Mouse (Mus musculus) kidney, adult 2 months (tissue): ENCODE measurements around the gene Six6. TPM values are rescaled to one million over a fixed set of nuclear protein-coding genes. Genes with fewer than 3 reads are reported as not detected.

Experiments
- DNase-seq: peaks from one replicate; pipeline ENCODE4 v3.0.0; 2021
- H3K27ac ChIP-seq: fragments of 200-500 bp; 2 replicates; pipeline ENCODE4 v1.5.1; 2012; ENCODE audit warnings: low read depth, low read length, control low read depth, inconsistent platforms; ENCODE audit not compliant: insufficient read depth
- H3K27me3 ChIP-seq: fragments of 200-500 bp; replicated peaks from 2 replicates; pipeline ENCODE4 v1.6.1; 2012; ENCODE audit warnings: mild to moderate bottlenecking, moderate library complexity, low read length, inconsistent platforms; ENCODE audit not compliant: control insufficient read depth, insufficient read depth
- H3K36me3 ChIP-seq: fragments of 200-500 bp; 2 replicates; pipeline ENCODE4 v1.6.1; 2012; ENCODE audit warnings: mild to moderate bottlenecking, moderate library complexity, low read length, inconsistent platforms; ENCODE audit not compliant: control insufficient read depth, insufficient read depth
- H3K4me1 ChIP-seq: fragments of 200-500 bp; 2 replicates; pipeline ENCODE4 v1.6.1; 2011; ENCODE audit warnings: low read length; ENCODE audit not compliant: control insufficient read depth, insufficient read depth
- H3K4me3 ChIP-seq: fragments of 200-500 bp; 2 replicates; pipeline ENCODE4 v1.5.1; 2011; ENCODE audit warnings: mild to moderate bottlenecking, low read depth, low read length, control low read depth; ENCODE audit not compliant: insufficient read depth
- CTCF ChIP-seq: fragments of 200-500 bp; conservative IDR thresholded peaks from 2 replicates; pipeline ENCODE4 v1.5.1; 2011; ENCODE audit warnings: low read depth, mild to moderate bottlenecking, control low read depth, low read length, moderate library complexity, mixed read lengths; ENCODE audit not compliant: insufficient read depth, insufficient read length
- POLR2A ChIP-seq: fragments of 200-500 bp; IDR thresholded peaks from one replicate; pipeline ENCODE4 v1.6.1; 2011; ENCODE audit warnings: low read depth, low read length, control low read depth
- WGBS: fragments of 180-500 bp; shearing (Covaris S2); methylation state at CpG from one replicate; pipeline ENCODE4 v1.1.7; 2018; 5-methylcytosine and 5-hydroxymethylcytosine counted together
- polyA plus RNA-seq: library from polyadenylated mRNA; depleted of rRNA; stranded (reverse); fragments of >200 nt; gene quantifications from 2 replicates; pipeline ENCODE4 v1.2.3, GENCODE M21; 2012

The Six6 gene
- polyA plus RNA-seq, 1 experiment = not detected

DNA sequence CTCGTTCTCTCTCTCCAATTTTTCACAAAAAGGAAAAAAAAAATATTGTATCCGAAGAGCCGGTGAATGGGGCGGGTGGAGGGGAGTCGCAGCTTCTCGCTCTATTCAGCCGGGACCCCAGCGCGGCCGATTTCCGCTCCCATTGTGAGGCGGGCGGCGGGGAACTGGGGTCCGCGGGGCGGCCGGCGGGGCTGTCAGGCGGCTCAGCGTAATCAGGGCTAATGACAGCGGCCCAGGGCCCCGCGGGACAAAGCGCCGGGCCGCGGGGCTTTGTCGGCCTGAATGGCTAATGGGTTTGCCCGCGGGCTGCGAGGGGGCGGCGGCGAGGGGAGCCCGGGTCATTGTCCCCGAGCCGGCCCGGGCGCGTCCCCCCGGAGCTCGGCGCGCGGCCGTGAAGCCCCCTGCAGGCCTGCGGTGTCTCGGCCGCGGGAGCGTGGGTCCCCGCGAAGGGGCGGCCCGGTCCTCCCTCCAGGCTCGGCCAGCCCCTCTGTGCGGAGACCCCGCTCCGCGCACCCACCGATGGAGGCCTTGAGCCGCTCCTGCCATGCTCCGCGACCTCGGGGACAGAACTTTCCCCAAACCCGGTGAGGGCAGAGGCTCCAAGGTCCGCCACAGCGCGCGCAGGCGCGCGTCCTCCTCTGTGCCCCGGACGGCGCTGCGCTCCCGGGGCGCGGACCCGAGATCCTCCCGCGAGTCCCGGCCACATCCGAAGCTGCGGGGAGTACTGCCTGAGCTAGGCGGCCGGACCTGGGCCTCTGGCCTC, 5.8 kb downstream of the Six6 start:
- 2% methylated on average over 89 of the region's 89 CpGs for WGBS
- H3K4me1 ChIP-seq = no peaks in the 10 kb centered on the region
- no peak overlapping the region for H3K4me3 ChIP-seq
- H3K27me3 ChIP-seq = peaks cover 20% of the 10 kb centered on the region
- H3K36me3 ChIP-seq = no peaks in the 10 kb centered on the region
- TF ChIP-seq POLR2A = no peak
- no peak for TF ChIP-seq CTCF
- no peak for DNase-seq
- no peak overlapping the region for H3K27ac ChIP-seq

DNA sequence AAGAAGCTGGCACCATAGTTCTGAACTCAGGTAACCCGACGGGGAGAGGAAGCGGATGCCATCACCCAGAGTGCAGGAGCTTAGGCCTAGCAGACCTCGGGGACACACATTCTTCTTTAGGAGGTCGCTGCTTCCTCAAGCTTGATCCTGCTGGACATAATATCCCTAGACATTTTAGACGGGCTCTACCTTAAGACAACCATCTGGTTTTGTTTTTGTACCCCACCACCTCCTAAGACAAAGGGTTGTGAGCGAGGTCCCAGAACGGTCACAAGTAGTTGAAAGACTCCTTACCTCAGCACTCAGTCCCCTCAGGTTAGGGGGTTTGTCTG, 6.3 kb downstream of the Six6 start:
- no peak for TF ChIP-seq POLR2A
- TF ChIP-seq CTCF = no peak
- Histone ChIP-seq H3K27me3 (peaks cover 20% of the 10 kb centered on the region), H3K4me1 (no peaks in the 10 kb centered on the region), H3K36me3 (no peaks in the 10 kb centered on the region), H3K27ac (no peak overlapping the region), H3K4me3 (no peak overlapping the region)
- no peak for DNase-seq
- 11% methylated on average over 8 of the region's 8 CpGs for WGBS

DNA sequence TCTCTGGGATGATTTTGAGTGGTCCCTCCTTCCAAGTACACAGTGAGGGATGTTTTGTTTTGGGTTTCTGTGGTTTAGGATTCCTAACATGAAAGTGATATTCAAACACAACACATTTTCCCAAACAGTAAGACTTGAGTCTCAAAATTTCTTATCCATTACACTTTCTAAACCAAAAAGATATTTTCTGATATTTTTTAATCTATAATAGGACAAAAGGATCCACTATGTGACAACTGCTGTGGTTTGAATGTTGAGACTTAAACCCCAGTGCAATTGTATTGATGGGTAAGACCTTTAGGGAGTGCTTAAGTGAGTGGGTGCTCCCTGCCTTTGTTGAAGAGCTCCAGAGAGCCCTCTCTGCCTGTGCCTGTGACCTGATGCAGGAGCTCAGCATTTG, 7.1 kb downstream of the Six6 start:
- no peak overlapping the region for H3K27ac ChIP-seq
- H3K4me3 ChIP-seq = no peak overlapping the region
- H3K27me3 ChIP-seq = peaks cover 15% of the 10 kb centered on the region
- no peaks in the 10 kb centered on the region for H3K36me3 ChIP-seq
- no peak for DNase-seq
- no peaks in the 10 kb centered on the region for H3K4me1 ChIP-seq
- no peak for TF ChIP-seq POLR2A
- no peak for TF ChIP-seq CTCF

DNA sequence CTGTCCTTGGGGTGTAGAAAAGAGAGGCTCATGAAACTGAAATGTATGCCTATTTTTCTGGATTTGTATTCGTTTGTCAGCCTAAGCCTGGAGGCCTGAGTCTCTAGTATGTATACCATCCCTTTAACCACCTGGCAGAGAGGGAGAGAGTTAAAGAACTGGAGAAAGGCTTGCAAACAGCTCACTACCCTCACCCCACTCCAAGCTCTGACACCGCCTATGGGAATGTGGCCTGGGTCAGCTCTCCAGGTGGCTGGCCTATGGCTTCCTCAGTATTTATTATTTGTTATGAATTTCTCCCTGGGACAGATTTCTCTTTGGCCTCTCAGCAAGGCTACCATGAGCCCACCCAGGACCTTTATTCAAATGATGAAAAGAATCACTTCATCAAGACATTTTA, 7.6 kb downstream of the Six6 start:
- Histone ChIP-seq H3K27me3 (peaks cover 15% of the 10 kb centered on the region), H3K27ac (no peak overlapping the region), H3K36me3 (no peaks in the 10 kb centered on the region), H3K4me1 (no peaks in the 10 kb centered on the region), H3K4me3 (no peak overlapping the region)
- no peak for DNase-seq
- 28% methylated on average over 2 of the region's 2 CpGs for whole genome bisulfite sequencing
- TF ChIP-seq POLR2A = no peak
- no peak for TF ChIP-seq CTCF

DNA sequence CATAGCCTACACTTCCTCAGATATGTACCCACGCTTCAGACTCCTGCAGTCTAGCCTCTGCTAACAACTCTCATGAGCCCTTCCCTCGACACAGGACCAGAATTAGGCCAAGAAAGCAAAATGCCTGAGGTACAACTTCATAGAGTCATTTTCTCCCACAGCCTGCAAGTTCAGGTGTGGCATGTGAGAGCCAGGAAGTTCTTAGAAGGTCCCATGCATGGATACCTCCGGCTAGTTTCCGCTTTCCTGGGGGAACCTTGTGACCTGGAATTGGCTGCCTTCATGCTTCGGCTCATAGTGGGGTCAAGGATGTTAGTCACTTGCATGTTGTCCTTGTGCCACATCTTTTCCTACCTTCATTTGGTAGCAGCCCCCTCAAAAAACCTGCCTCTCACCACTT, 13.4 kb downstream of the Six6 start:
- 63% methylated on average over 5 of the region's 5 CpGs for WGBS
- Histone ChIP-seq H3K4me3 (no peak overlapping the region), H3K36me3 (no peaks in the 10 kb centered on the region), H3K27me3 (no peaks in the 10 kb centered on the region; the same call in 1 of the 2 replicates), H3K27ac (no peak overlapping the region), H3K4me1 (no peaks in the 10 kb centered on the region)
- no peak for TF ChIP-seq POLR2A
- DNase-seq = no peak

DNA sequence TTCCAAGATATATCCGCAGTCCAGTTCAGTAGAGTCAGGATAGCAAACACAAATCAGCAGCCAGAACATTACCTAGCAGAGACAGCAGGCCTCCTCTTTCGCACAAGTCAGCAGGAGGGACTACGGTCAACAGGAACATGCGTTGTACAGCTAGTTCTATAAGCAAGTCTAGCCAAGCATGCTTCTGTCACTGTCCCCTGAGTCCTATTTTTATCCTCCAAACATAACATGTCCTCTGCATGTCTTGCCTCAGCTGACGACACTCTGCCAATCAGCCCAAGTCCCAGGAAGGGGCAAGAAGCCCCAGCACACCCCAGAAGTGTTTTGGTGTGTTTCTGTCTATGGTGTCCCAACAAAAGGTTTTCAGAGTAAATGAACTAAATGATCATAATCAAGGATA, 14.2 kb downstream of the Six6 start:
- no peak overlapping the region for H3K4me3 ChIP-seq
- H3K36me3 ChIP-seq = no peaks in the 10 kb centered on the region
- no peaks in the 10 kb centered on the region for H3K4me1 ChIP-seq
- no peak for DNase-seq
- no peaks in the 10 kb centered on the region; the same call in 1 of the 2 replicates for H3K27me3 ChIP-seq
- no peak overlapping the region for H3K27ac ChIP-seq
- WGBS = 84% methylated on average over 5 of the region's 5 CpGs
- TF ChIP-seq POLR2A (no peak), CTCF (no peak)

DNA sequence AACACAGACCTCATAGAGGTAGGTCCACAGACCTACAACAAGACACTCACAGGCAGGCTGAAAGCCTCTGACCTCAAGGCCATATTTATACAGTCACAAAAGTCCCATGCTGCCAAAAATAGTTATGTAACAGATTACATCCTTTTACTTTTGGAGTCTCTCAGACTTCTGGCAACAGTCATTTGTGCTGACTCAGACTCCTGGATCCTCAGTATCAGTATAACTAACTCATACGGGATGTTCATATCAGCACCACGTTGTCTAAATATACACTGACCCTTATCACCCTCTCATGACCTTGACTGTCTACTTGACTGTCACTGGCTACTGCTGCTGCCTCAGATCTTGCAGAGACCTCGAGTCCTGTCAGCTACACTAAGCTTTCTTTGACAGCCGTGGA, 15.2 kb downstream of the Six6 start:
- H3K36me3 ChIP-seq = no peaks in the 10 kb centered on the region
- 52% methylated on average over 4 of the region's 4 CpGs for WGBS

DNA sequence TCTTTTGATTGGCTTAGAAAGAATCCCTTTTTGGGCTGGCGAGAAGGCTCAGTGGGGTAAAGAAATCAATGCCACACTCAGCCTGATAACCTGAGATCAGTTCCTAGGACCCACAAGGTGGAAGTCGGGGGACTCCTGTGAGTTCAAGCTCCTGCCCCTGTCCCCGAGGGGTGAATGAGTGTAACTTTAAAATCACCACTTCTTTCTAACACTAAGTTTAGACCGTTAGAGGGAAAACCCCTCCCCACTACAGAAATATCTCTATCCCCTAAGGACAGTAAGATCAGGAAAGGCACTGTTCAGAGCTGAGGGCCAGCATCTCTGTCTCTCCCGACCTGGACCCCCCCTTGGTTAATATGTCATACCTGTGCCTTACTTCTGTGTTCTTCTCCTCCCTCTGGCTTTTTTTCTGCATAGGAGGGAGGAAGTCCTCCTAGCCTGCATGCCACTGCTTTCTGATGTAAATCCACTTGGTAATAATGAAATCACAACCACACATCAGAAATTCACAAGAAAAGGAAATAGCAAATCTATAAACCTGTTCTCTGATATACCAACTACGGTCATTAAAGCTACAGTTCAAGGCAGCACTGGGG, 18.2 kb downstream of the Six6 start:
- WGBS = 69% methylated on average over 6 of the region's 6 CpGs
- TF ChIP-seq POLR2A = no peak
- TF ChIP-seq CTCF = no peak
- Histone ChIP-seq H3K4me3 (no peak overlapping the region), H3K4me1 (no peaks in the 10 kb centered on the region), H3K27ac (no peak overlapping the region), H3K36me3 (no peaks in the 10 kb centered on the region), H3K27me3 (no peaks in the 10 kb centered on the region)
- no peak for DNase-seq

More for the DNA sequence above, 15.2 kb downstream of the Six6 start:
- TF ChIP-seq CTCF = no peak
- TF ChIP-seq POLR2A = no peak
- no peak overlapping the region for H3K27ac ChIP-seq
- no peak overlapping the region for H3K4me3 ChIP-seq
- DNase-seq = no peak
- no peaks in the 10 kb centered on the region for H3K4me1 ChIP-seq
- no peaks in the 10 kb centered on the region; the same call in 1 of the 2 replicates for H3K27me3 ChIP-seq
